ENCODE assay signal across 27 mouse cellular contexts in genomic region chr3:130975291-130975690, GRCm38 (mm10).
A peak's percentile ranks its signal among the peaks of the same experiment; 100 is the strongest.
DNase-seq lines count a peak whose midpoint lies in the region; ATAC-seq lines count a peak whose summit lies in the region.
"Had no signal": no experiment of that assay in that cellular context is flagged by ENCODE, and none has a peak within 500 bp of the region (broad histone marks: within the 10 kb centered on the region; RNA-seq: fewer than 3 reads in every experiment).

No protein-coding gene starts in this region.

- no peak overlapping the region for H3K4me2 ChIP-seq in heart, embryonic 16.5 days (ENCODE audit: low read depth, low read length)
- H3K4me2 ChIP-seq in kidney, embryonic 16.5 days (replicated peaks; ENCODE audit: low read depth, low read length) = no peak overlapping the region
- no peak overlapping the region for H3K4me2 ChIP-seq in kidney, embryonic 15.5 days
- H3K4me2 ChIP-seq: embryonic facial prominence, embryonic 13.5 days; embryonic facial prominence, embryonic 15.5 days; forebrain, embryonic 12.5 days had no signal

- peaks cover 17% of the 10 kb centered on the region for H3K4me1 ChIP-seq in heart, embryonic 16.5 days (ENCODE audit: control insufficient read depth, insufficient read depth, low read length)
- peaks cover 17% of the 10 kb centered on the region for H3K4me1 ChIP-seq in kidney, embryonic 16.5 days (ENCODE audit: insufficient read depth, low read length)
- peaks cover 29% of the 10 kb centered on the region for H3K4me1 ChIP-seq in kidney, embryonic 15.5 days
- H3K4me1 ChIP-seq: embryonic facial prominence, embryonic 15.5 days; forebrain, embryonic 12.5 days had no signal

- no peak overlapping the region for H3K4me3 ChIP-seq in heart, embryonic 16.5 days (ENCODE audit: low read length)
- no peak overlapping the region for H3K4me3 ChIP-seq in kidney, embryonic 16.5 days (ENCODE audit: low read length)
- H3K4me3 ChIP-seq in kidney, embryonic 15.5 days (replicated peaks) = no peak overlapping the region
- H3K4me3 ChIP-seq: embryonic facial prominence, embryonic 13.5 days; embryonic facial prominence, embryonic 15.5 days; erythroblast, embryonic 14.5 days; forebrain, embryonic 10.5 days; forebrain, embryonic 12.5 days had no signal

- intact Hi-C loops in heart, postnatal 25 days (cut with DNase I) = no loop called here

- no peak for DNase-seq in heart, postnatal 25 days (ENCODE audit: low spot score)
- DNase-seq in retina, postnatal 1 day = peak; percentile 83
- no peak for DNase-seq in retina, embryonic 14.5 days (ENCODE audit: low spot score)
- DNase-seq in Muller cell, postnatal 12 days (ENCODE audit: inconsistent ontology term) = peak; percentile 15
- DNase-seq: adrenal gland, adult 2 months; adrenal gland, postnatal 10 days; adrenal gland, postnatal 25 days; B cell, adult 2 months; cerebellum, adult 11 months; cerebellum, adult 18-20 months; cerebellum, adult 8-10 months; cerebellum, adult 9-11 months; cerebellum, postnatal 14 days; cerebellum, postnatal 36 days; embryo, embryonic 11 days had no signal

- ATAC-seq in heart, embryonic 16.5 days (replicated peaks; ENCODE audit: extremely low read depth, insufficient read depth, low FRiP score) = no peak
- peak; percentile 61; the same call in 1 of the 2 replicates for ATAC-seq in kidney, embryonic 16.5 days (ENCODE audit: low FRiP score, low TSS enrichment)
- no peak for ATAC-seq in kidney, embryonic 15.5 days (replicated peaks; ENCODE audit: low FRiP score)
- ATAC-seq: CD4-positive, CD25-positive, alpha-beta regulatory T cell, adult 4 months; forebrain, embryonic 14.5 days had no signal

- H3K9me3 ChIP-seq in heart, embryonic 16.5 days (replicated peaks; ENCODE audit: control insufficient read depth, low read length) = no peaks in the 10 kb centered on the region
- no peaks in the 10 kb centered on the region for H3K9me3 ChIP-seq in kidney, embryonic 16.5 days (ENCODE audit: low read length)
- no peaks in the 10 kb centered on the region for H3K9me3 ChIP-seq in kidney, embryonic 15.5 days (replicated peaks)
- H3K9me3 ChIP-seq: embryonic facial prominence, embryonic 13.5 days; embryonic facial prominence, embryonic 15.5 days; forebrain, embryonic 10.5 days; forebrain, embryonic 12.5 days had no signal

- H3K27me3 ChIP-seq in heart, embryonic 16.5 days (ENCODE audit: control insufficient read depth, insufficient read depth, low read length) = no peaks in the 10 kb centered on the region
- H3K27me3 ChIP-seq in kidney, embryonic 16.5 days (ENCODE audit: insufficient read depth, low read length) = no peaks in the 10 kb centered on the region
- H3K27me3 ChIP-seq in kidney, embryonic 15.5 days = no peaks in the 10 kb centered on the region
- H3K27me3 ChIP-seq: CH12.LX; embryonic facial prominence, embryonic 13.5 days; embryonic facial prominence, embryonic 15.5 days; forebrain, embryonic 12.5 days had no signal

- H3K27ac ChIP-seq in heart, embryonic 16.5 days (ENCODE audit: low read length) = peak overlapping the region; percentile 65; the same call in 1 of the 2 replicates
- H3K27ac ChIP-seq in kidney, embryonic 16.5 days (ENCODE audit: low read length) = no peak overlapping the region
- H3K27ac ChIP-seq in kidney, embryonic 15.5 days = no peak overlapping the region; the same call in none of the 2 replicates
- H3K27ac ChIP-seq: embryonic facial prominence, embryonic 13.5 days; embryonic facial prominence, embryonic 15.5 days; forebrain, embryonic 10.5 days; forebrain, embryonic 12.5 days had no signal

- H3K36me3 ChIP-seq in heart, embryonic 16.5 days (ENCODE audit: control insufficient read depth, insufficient read depth) = no peaks in the 10 kb centered on the region
- no peaks in the 10 kb centered on the region for H3K36me3 ChIP-seq in kidney, embryonic 16.5 days (ENCODE audit: insufficient read depth, low read length)
- no peaks in the 10 kb centered on the region for H3K36me3 ChIP-seq in kidney, embryonic 15.5 days
- H3K36me3 ChIP-seq: embryonic facial prominence, embryonic 13.5 days; embryonic facial prominence, embryonic 15.5 days; forebrain, embryonic 10.5 days; forebrain, embryonic 12.5 days; G1E had no signal

- WGBS in heart, embryonic 16.5 days = 46% methylated on average over 1 of the region's 1 CpGs
- WGBS in kidney, embryonic 16.5 days = 12% methylated on average over 1 of the region's 1 CpGs
- WGBS in kidney, embryonic 15.5 days = 21% methylated on average over 1 of the region's 1 CpGs

- H3K9ac ChIP-seq in heart, embryonic 16.5 days (ENCODE audit: low read length) = no peak overlapping the region
- no peak overlapping the region for H3K9ac ChIP-seq in kidney, embryonic 16.5 days (replicated peaks; ENCODE audit: low read length)
- no peak overlapping the region for H3K9ac ChIP-seq in kidney, embryonic 15.5 days
- H3K9ac ChIP-seq: embryonic facial prominence, embryonic 13.5 days; embryonic facial prominence, embryonic 15.5 days; forebrain, embryonic 12.5 days had no signal

Comparison
In these comparisons a context has a peak if more than half of its experiments do, and no peak if none do; other contexts are left out.
1. DNase-seq: peak in retina, postnatal 1 day (single experiment) and Muller cell, postnatal 12 days (single experiment); none in heart, postnatal 25 days (single experiment) and retina, embryonic 14.5 days (single experiment).